Mouse (Mus musculus) embryonic facial prominence, embryonic 12.5 days (tissue): ENCODE results near the gene Zfhx2. TPM values are rescaled to one million over a fixed set of nuclear protein-coding genes. Genes with fewer than 3 reads are reported as not detected.

Source experiments
- ATAC-seq: fragments of 200-750 bp; cut with Nextera tagmentation; 2 replicates; pipeline ENCODE4 v1.8.0; 2017; ENCODE audit not compliant: insufficient number of reproducible peaks, insufficient read depth, low FRiP score, low TSS enrichment
- H3K27ac ChIP-seq: fragments of 300-500 bp; sonication (generic); 2 replicates; pipeline ENCODE4 v1.5.1; 2016; ENCODE audit warnings: mild to moderate bottlenecking
- H3K27me3 ChIP-seq: fragments of 300-500 bp; sonication (generic); 2 replicates; pipeline ENCODE4 v1.6.1; 2016; ENCODE audit warnings: mild to moderate bottlenecking, moderate library complexity
- H3K36me3 ChIP-seq: fragments of 300-500 bp; sonication (generic); 2 replicates; pipeline ENCODE4 v1.6.1; 2016; ENCODE audit warnings: mild to moderate bottlenecking
- H3K4me1 ChIP-seq: fragments of 300-500 bp; sonication (generic); 2 replicates; pipeline ENCODE4 v1.6.1; 2016
- H3K4me2 ChIP-seq: fragments of 300-500 bp; sonication (generic); replicated peaks from 2 replicates; pipeline ENCODE4 v1.6.1; 2016; ENCODE audit warnings: mild to moderate bottlenecking, moderate library complexity
- H3K4me3 ChIP-seq: fragments of 300-500 bp; sonication (generic); 2 replicates; pipeline ENCODE4 v1.5.1; 2016; ENCODE audit warnings: mild to moderate bottlenecking
- H3K9ac ChIP-seq: fragments of 300-500 bp; sonication (generic); 2 replicates; pipeline ENCODE4 v1.6.1; 2016; ENCODE audit warnings: mild to moderate bottlenecking, moderate library complexity
- H3K9me3 ChIP-seq: fragments of 300-500 bp; sonication (generic); 2 replicates; pipeline ENCODE4 v1.6.1; 2016; ENCODE audit warnings: mild to moderate bottlenecking, moderate library complexity
- WGBS: fragments of 180-500 bp; shearing (Covaris S2); methylation state at CpG from one replicate; pipeline ENCODE4 v1.1.7; 2016; 5-methylcytosine and 5-hydroxymethylcytosine counted together
- polyA plus RNA-seq: library from polyadenylated mRNA; unstranded; fragments of >200 nt; fragmentation: Nextera tagmentation; extraction: Ambion mirVana; gene quantifications from 2 replicates; pipeline ENCODE4 v1.2.1, GENCODE M21; 2016

Zfhx2 gene
- polyA plus RNA-seq, 1 experiment from 2014 or later: 7.9 TPM

DNA sequence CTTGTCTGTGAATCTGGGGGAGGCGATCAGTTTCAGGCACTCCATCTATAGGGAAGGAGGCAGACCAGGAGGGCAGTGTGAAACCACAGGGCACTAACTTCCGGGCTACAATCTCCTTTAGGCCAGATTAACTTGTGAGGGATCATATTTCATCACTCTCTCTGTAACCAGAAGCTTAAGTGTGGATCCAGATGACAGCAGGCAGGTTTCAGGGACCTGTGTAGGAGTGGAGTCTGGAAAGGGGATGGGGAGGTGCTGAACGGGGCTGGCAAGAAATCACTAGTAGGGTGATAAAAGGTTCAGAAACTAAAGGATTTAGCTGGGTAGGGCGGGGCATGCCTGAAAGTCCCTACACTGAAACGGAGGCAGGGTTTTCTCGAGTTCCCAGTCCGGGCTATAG lies 13.3 kb upstream of the Zfhx2 start:
- Histone ChIP-seq H3K36me3 (no peaks in the 10 kb centered on the region), H3K9ac (peak overlapping the region; percentile 72), H3K4me1 (peaks cover 35% of the 10 kb centered on the region), H3K27ac (peak overlapping the region; percentile 71), H3K27me3 (peaks cover 14% of the 10 kb centered on the region), H3K4me3 (peak overlapping the region; percentile 46), H3K4me2 (peak overlapping the region; percentile 92), H3K9me3 (no peaks in the 10 kb centered on the region)
- 3% methylated on average over 7 of the region's 7 CpGs for WGBS
- 0 out of 2 replicates have a peak, but pooled peaks have one; percentile 4 for ATAC-seq

DNA sequence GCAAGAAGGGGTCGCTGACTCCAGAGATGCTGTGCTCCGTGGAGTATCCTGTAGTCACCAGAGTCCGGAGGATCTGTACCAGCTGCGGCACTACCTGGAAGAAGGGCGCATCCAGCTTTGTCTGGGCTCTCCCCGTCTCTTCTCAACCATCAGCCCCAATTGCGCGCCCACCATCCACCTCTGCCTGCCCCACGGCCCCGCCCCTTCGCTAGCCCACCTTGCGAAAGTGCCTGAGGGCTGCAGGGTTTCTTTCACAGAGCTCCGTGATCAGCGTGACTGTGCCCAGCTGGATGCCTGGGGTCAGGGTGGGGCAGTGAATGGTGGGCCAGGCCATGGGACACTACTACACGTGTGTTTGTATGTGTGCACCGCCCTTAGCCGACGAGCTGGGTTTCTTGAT lies 12.2 kb upstream of the Zfhx2 start:
- 82% methylated on average over 18 of the region's 18 CpGs for WGBS
- peaks cover 28% of the 10 kb centered on the region for H3K4me1 ChIP-seq
- H3K36me3 ChIP-seq: no peaks in the 10 kb centered on the region
- no peaks in the 10 kb centered on the region for H3K9me3 ChIP-seq
- no peak overlapping the region for H3K9ac ChIP-seq
- H3K4me2 ChIP-seq: no peak overlapping the region
- H3K4me3 ChIP-seq: no peak overlapping the region
- no peak overlapping the region for H3K27ac ChIP-seq
- ATAC-seq: no peak
- peaks cover 4% of the 10 kb centered on the region for H3K27me3 ChIP-seq

DNA sequence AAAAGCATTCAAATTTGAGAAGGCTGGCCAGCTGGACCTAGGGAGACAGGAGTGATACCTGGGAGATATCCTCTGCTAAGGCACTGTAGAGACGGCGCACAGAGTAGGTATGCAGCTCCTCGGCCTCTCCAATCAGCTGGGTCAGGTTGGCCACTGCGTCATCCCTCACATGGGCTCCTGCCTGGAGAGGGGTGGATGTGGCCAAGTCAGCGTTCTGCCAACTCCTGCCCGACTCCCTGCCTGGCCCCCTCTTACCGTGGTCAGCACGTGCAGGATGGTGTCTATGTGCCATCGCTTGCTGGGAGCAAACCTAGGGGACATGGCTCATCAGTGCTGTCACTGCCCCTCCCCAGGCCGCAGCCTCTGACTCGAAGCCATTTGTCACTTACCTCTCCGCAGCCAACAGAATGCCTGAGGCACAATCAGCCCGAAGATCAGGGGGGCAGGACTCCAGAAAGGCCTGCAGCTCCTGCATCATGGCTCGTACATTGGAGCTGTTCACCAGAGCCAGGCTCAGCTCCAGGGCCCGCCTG lies 10.2 kb upstream of the Zfhx2 start:
- Histone ChIP-seq H3K36me3 (0 out of 2 replicates have a peak, but pooled peaks cover 5% of the 10 kb centered on the region), H3K4me3 (no peak overlapping the region), H3K27me3 (no peaks in the 10 kb centered on the region), H3K9me3 (no peaks in the 10 kb centered on the region), H3K4me2 (no peak overlapping the region), H3K27ac (no peak overlapping the region), H3K4me1 (peaks cover 16% of the 10 kb centered on the region; the same call in 1 of the 2 replicates), H3K9ac (no peak overlapping the region)
- ATAC-seq: no peak
- WGBS: 78% methylated on average over 15 of the region's 15 CpGs

DNA sequence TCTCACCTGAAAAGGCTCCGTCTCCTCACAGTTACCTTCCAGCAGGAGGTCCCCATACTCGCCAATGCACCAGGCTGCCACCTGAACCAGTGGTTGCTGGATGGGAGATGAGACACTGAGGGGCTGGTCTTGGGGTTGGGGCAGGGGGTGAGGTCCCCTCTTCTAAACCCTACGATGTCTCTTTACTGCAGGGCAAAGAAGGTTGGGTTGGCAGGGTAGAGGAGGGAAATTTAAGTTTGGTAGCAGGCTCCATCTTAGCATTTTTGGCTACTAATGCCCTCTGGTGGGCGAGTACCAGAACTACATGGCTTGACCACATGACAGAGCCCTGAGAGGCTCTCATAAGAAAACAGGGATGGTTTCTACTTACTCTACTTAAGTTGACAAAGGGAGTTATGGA lies 9.5 kb upstream of the Zfhx2 start:
- no peaks in the 10 kb centered on the region for H3K9me3 ChIP-seq
- no peak overlapping the region for H3K4me3 ChIP-seq
- H3K4me1 ChIP-seq: peaks cover 19% of the 10 kb centered on the region
- no peak overlapping the region for H3K4me2 ChIP-seq
- 56% methylated on average over 4 of the region's 4 CpGs for WGBS
- no peaks in the 10 kb centered on the region for H3K27me3 ChIP-seq
- H3K27ac ChIP-seq: no peak overlapping the region
- no peak for ATAC-seq
- 0 out of 2 replicates have a peak, but pooled peaks cover 5% of the 10 kb centered on the region for H3K36me3 ChIP-seq
- H3K9ac ChIP-seq: no peak overlapping the region

DNA sequence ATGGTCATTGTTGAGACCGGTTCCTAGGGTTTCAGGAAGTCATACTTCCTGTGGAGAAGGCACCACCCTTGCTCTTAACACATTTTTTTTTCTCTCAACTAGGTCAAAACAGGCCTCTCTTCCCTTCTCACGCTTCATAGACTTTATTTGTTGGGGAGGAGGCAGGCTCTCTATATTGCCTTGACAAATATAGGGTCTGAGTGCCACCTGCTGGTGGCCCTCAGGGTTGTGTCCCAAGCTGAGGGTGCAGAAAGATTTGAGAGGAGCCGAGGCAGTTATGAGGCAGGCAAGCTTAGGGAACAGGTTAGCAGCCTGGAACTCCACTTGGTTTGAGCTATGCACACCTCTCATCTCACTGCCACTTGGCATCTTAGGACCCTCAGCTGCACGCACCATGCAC lies 5.9 kb upstream of the Zfhx2 start:
- no peak overlapping the region for H3K4me3 ChIP-seq
- H3K9me3 ChIP-seq: no peaks in the 10 kb centered on the region
- H3K4me1 ChIP-seq: peaks cover 17% of the 10 kb centered on the region
- H3K9ac ChIP-seq: no peak overlapping the region
- ATAC-seq: no peak
- no peaks in the 10 kb centered on the region for H3K27me3 ChIP-seq
- 0 out of 2 replicates have a peak, but pooled peaks cover 5% of the 10 kb centered on the region for H3K36me3 ChIP-seq
- WGBS: 56% methylated on average over 4 of the region's 4 CpGs
- no peak overlapping the region for H3K4me2 ChIP-seq
- no peak overlapping the region for H3K27ac ChIP-seq

DNA sequence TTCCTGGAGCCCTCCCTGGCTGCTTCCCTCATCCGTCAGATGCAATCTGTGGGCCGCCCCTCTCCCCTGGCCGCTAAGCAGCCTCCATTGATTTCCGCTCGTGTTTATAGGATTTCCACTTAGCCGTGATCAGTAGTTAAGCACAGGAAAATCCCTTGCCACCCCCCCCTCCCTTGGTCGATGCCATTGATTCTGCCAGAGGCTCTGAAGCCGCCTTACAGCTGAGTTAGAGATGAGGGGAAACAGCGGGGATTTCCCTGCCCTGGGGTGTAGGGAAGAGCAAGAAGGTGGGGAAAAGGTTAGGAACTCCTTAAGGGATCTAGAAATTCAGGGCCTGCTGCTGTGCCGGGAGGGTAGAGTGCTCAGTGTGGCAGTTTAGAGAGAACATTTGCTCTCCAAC lies 5.5 kb upstream of the Zfhx2 start:
- 0 out of 2 replicates have a peak, but pooled peaks cover 5% of the 10 kb centered on the region for H3K36me3 ChIP-seq
- H3K4me2 ChIP-seq: no peak overlapping the region
- no peak overlapping the region for H3K27ac ChIP-seq
- no peak overlapping the region for H3K9ac ChIP-seq
- H3K4me1 ChIP-seq: peaks cover 17% of the 10 kb centered on the region
- WGBS: 58% methylated on average over 10 of the region's 10 CpGs
- no peaks in the 10 kb centered on the region for H3K9me3 ChIP-seq
- no peak overlapping the region for H3K4me3 ChIP-seq
- no peak for ATAC-seq
- no peaks in the 10 kb centered on the region for H3K27me3 ChIP-seq

DNA sequence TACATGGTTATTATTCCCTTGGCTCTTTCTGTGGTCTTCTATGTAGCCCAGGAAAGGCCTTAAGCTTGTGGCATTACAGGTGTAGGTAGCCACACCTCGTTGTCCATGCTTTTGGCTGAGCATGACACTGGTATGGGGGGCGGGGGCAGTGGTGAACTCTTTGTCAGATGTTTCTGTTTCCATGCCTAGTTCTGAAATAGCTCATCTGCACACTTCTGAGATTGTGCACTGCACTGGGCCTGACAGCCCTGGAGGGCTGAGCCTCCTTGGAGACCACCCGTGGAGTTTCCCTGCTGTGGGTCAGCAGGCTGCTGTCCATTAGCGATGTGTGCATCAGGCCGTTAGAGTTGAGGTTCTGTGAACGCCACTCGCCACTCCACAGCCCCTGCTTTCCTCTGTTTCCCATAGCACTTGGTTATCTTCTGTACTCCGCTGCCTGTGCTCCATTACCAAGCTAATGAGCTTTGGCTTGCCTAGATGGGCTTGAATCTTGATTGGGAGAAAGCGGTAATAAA lies 4.5 kb upstream of the Zfhx2 start:
- 0 out of 2 replicates have a peak overlapping the region, but pooled peaks have one; percentile 8 for H3K4me2 ChIP-seq
- H3K4me3 ChIP-seq: no peak overlapping the region
- no peak overlapping the region for H3K27ac ChIP-seq

DNA sequence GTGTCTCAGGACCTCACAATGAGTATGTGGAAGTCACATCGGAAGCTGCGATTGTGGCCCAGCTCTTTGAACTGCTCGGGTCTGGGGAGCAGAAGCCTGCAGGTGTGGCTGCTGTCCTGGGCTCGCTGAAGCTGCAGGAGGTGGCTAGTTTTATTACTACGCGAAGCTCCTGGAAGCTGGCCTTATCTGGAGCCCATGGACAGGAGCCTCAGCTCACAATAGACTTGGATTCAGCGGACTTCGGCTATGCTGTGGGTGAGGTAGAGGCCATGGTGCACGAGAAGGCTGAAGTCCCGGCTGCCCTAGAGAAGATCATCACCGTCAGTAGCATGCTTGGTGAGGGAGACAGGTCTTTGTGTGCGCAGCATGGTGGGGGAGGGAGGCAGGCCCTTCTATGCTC lies 3.5 kb upstream of the Zfhx2 start:
- ATAC-seq: no peak
- Histone ChIP-seq H3K27me3 (no peaks in the 10 kb centered on the region), H3K4me1 (peaks cover 24% of the 10 kb centered on the region), H3K27ac (no peak overlapping the region), H3K4me2 (peak overlapping the region; percentile 66), H3K9ac (peak overlapping the region; percentile 13; the same call in 1 of the 2 replicates), H3K4me3 (peak overlapping the region; percentile 58), H3K36me3 (0 out of 2 replicates have a peak, but pooled peaks cover 5% of the 10 kb centered on the region), H3K9me3 (no peaks in the 10 kb centered on the region)
- 75% methylated on average over 12 of the region's 12 CpGs for WGBS

More for the DNA sequence above, 4.5 kb upstream of the Zfhx2 start:
- Histone ChIP-seq H3K9ac (no peak overlapping the region; the same call in 1 of the 2 replicates), H3K9me3 (no peaks in the 10 kb centered on the region), H3K36me3 (0 out of 2 replicates have a peak, but pooled peaks cover 5% of the 10 kb centered on the region), H3K27me3 (no peaks in the 10 kb centered on the region), H3K4me1 (peaks cover 17% of the 10 kb centered on the region)
- no peak for ATAC-seq
- WGBS: 55% methylated on average over 9 of the region's 9 CpGs

DNA sequence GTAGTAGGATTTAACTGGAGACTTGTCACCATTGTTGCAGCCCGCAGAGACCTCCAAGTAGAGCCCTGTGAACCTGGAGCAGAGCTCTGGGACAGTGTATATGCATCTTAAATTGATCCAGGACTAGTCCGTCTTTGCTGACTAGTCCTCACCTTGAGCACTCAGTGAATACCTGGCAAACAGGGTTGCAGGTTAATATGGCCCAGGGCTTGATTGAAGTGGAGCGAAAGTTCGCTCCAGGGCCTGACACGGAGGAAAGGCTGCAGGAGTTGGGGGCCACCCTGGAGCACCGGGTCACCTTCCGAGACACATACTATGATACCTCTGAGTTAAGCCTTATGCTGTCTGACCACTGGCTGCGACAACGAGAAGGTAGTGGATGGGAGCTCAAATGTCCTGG lies 3.1 kb upstream of the Zfhx2 start:
- Histone ChIP-seq H3K27ac (peak overlapping the region; percentile 18; the same call in 1 of the 2 replicates), H3K9ac (peak overlapping the region; percentile 47), H3K4me2 (peak overlapping the region; percentile 66), H3K27me3 (no peaks in the 10 kb centered on the region), H3K36me3 (0 out of 2 replicates have a peak, but pooled peaks cover 5% of the 10 kb centered on the region), H3K9me3 (no peaks in the 10 kb centered on the region), H3K4me3 (peak overlapping the region; percentile 58), H3K4me1 (peaks cover 25% of the 10 kb centered on the region)
- 57% methylated on average over 9 of the region's 9 CpGs for WGBS
- no peak for ATAC-seq

DNA sequence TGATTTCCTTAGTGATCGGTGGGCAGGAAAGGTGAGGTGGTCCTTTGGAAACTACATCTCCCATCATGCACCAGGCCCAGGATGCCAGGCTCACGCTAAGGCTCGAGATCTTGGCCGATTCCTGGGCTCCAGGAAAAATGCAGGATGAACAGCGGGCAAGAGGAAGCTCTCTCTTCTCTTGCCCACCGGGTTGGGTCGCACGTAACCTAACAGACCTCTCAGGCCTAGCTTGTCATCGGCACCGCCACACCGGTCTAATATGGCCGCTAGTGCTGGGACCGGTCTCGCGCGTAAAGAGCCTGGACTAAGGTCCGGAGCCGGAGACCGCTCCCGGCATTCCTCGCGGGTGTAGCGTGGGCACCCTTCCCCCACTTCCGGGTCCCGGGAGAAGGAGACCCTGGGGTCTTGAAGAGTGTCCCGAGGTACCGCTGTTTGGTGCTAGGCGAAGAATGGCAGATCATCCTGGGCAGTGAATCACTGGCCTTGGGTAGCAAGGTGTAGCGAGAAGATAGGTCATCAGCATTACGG lies 2.6 kb upstream of the Zfhx2 start, which contains the start of gene Thtpa:
TSS of gene Thtpa (plus strand) at position 81 of the 528 bp plus-strand sequence.
- 2% methylated on average over 30 of the region's 30 CpGs for WGBS
- Histone ChIP-seq H3K27me3 (no peaks in the 10 kb centered on the region), H3K27ac (peak within 1 kb of the TSS; percentile 18; the same call in 1 of the 2 replicates), H3K9ac (peak within 1 kb of the TSS; percentile 47), H3K4me3 (peak within 1 kb of the TSS; percentile 58), H3K4me2 (peak within 1 kb of the TSS; percentile 66), H3K4me1 (peaks cover 25% of the 10 kb centered on the region), H3K36me3 (0 out of 2 replicates have a peak, but pooled peaks cover 5% of the 10 kb centered on the region), H3K9me3 (no peaks in the 10 kb centered on the region)
- 0 out of 2 replicates have a peak, but pooled peaks have one; percentile 23 for ATAC-seq

DNA sequence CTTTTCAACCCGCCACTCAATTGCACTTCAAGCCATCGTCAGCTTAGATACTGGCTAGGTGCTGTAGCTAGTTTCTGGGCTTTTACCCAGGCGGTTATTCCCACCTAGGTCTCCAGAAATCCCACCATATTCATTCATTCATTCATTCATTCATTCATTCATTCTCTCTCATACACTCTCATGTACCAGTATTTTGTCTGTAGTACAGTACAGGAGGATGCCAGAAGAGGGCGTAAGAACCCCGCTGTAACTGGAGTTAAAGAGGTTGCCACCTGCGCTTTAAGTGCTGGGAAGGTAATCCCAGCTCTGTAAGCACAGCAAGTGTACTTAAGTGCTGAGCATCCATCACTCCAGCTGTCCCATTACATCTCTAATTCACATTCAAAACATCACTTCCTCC lies 1.8 kb upstream of the Zfhx2 start:
- Histone ChIP-seq H3K4me1 (peaks cover 25% of the 10 kb centered on the region), H3K27ac (no peak overlapping the region), H3K9me3 (no peaks in the 10 kb centered on the region), H3K36me3 (0 out of 2 replicates have a peak, but pooled peaks cover 5% of the 10 kb centered on the region), H3K4me2 (peak overlapping the region; percentile 66; the same call in 1 of the 2 replicates), H3K27me3 (no peaks in the 10 kb centered on the region), H3K4me3 (no peak overlapping the region; the same call in 1 of the 2 replicates), H3K9ac (no peak overlapping the region)
- no peak for ATAC-seq
- 41% methylated on average over 6 of the region's 6 CpGs for WGBS
